Mouse (Mus musculus): Measurements from ENCODE around the gene Igsf6.

Gene Igsf6

DNA sequence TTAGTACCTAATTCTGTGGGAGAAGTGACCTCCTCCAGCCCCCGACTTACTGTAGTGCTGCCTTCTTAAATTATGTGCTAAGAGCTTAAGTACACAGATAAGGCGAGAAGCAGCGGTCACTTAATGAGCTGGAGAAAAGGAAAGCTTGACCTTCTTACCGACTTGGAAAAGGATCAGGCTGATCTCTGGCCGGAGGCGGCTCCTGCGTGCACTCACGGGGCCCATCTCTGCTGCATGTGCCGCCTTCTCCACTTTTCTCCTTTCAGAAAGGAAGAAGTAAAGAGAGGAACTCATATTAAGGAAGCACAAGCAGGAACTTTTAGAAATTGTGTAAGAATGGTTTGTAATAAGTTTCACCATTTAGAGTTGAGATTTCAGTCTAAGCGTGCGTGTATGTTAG lies at the start of gene Igsf6:
Gene Igsf6, minus strand, starts transcription at position 292 of the 400 bp plus-strand sequence.
- DNase-seq (ENCODE audit: low spot score in 2 of 2) = no peak

- DNase-seq (ENCODE audit: low spot score in 2 of 2) = peak; percentile 85 to 90
These were observed 45.9 kb upstream of the Igsf6 start for GRCm38 (mm10) chr7:121120143-121120818.

DNA sequence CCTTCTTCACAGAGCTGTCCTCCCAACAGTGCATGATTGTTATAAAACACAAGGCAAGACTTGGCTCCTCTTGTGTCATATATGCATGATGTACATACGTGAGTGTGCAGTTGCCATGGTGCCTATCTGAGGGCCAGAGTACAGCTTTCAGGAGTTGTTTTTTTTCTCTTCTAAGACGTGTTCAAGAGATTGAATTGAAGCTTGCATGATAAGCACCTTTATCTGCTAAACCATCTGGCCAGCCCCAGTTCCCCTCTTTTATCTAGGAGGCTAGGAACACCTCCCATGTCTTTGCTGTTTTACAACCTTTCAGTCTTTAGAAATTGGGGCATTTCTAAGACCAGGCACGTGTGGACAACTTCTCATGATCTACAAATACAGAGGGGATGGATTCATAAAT lies 37.4 kb upstream of the Igsf6 start:
- no peak for DNase-seq (ENCODE audit: low spot score in 2 of 2)

DNA sequence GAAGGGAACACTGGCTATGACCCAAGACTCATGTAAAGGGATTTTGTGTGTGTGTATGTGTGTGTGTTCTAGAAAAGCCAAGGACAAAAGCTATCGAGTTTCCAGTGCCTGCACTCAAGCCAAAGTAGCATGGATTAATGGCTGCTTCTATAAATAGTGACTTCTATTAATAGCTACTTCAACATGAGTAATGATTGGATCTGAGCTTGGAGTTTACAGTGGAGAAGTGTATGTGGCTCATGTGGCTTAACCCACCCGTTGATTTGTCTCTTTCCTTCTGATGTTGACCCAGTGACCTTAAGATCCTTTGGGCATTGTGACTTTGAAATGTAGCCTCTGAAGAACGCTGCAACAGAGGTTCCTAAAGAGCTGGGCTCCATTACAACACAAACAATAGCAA lies 36.9 kb upstream of the Igsf6 start:
- no peak for DNase-seq (ENCODE audit: low spot score in 2 of 2)

DNA sequence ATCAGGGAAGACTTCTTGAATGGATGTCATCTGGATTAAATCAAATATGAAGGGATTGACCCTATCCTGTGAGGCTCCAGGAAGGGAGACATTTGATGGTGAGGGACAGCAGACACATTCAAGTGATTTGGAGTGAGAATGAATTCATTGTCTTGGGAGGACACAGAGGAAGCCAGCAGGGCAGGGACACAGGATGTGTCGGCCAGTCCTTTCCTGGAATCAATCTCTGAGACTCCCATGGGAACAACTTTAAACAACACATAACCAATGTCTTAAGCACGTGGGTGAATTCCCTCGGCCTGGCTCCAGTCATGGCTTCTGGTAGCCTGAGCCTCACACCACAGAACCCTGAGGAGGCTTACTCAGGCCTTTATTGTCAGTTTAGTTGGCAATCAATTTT lies 33.5 kb upstream of the Igsf6 start:
- no peak for DNase-seq (ENCODE audit: low spot score in 2 of 2)

DNA sequence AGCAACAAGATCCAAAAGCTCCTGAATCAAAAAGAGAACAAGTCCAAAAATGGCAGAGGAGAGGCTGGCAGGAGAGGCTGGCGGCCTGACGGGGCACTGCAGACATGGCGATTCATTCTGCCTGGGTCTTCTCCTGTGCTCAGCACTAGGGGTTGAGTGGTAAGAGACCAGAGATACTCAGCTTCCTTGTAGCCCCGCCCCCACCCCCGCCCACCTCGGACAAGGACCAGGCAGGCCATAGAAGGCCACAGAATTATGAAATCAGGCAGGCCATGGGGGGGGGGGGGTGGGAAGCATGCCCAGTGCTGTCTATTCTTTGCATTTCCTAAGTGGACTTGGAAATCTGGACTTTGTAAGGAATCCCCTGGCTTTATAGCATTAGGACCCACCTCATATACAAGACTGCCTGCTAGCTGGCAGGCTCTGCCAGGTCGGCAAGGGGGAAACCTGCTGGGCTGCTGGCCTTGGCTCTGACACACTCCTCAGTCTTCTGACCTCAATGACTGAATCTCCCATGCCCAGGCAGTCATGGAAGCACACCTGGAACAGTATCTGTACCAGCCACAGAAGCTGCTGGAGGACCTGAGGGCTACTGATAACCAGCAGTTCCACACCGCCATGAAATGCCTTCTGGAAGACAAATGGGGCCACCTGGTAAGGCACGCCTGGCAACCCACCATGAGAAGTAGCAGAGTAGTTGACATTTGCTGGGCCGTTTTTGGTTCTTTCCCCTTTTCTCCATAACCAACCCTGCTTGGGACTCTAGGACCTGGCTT lies 24.4 kb upstream of the Igsf6 start:
- no peak for DNase-seq (ENCODE audit: low spot score in 2 of 2)

GRCm38 (mm10) chr7:121093026-121093425 lies 18.7 kb upstream of the Igsf6 start:
- DNase-seq (ENCODE audit: low spot score in 2 of 2) = no peak

DNA sequence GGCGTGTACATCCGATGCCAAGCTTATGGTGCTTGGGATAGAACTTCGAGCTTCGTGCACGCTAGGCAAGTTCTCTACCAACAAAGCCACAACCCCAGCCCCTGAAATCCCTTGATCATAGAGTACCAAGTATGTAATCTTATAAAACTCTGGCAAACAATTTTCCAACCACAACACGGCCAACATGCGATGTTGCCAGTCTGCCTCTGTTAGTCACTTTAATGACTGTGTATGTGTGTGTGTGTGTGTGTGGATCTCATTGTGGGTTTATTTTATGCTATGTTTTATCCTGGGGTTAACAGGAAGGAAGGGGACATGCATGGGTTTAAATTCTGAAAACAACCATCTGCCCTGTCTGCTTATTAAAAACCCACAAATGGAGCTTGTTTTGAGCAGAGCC lies 16.4 kb upstream of the Igsf6 start:
- no peak for DNase-seq (ENCODE audit: low spot score in 2 of 2)

GRCm38 (mm10) chr7:121088745-121089144 lies 14.4 kb upstream of the Igsf6 start:
- DNase-seq (ENCODE audit: low spot score in 2 of 2) = no peak

DNA sequence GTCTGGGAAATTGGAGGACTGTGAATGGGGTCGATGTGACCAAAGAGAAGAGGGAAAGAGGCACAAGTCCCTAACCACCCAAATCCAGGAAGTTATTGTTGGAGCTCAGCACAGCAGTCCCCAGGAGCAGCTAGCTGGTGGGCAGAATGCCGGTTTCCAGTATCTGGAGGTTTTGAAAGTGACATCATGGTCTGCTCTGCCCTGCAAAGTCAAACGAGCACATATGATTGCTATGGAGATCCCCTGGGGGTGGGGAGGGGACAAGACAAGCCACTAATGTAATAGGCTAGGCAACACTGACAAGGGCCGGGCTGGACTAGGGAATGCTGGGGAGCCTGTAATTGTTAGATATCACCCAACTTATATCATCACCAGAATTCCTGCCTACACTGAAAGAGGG lies 11.1 kb upstream of the Igsf6 start:
- DNase-seq (ENCODE audit: low spot score in 2 of 2) = no peak

DNA sequence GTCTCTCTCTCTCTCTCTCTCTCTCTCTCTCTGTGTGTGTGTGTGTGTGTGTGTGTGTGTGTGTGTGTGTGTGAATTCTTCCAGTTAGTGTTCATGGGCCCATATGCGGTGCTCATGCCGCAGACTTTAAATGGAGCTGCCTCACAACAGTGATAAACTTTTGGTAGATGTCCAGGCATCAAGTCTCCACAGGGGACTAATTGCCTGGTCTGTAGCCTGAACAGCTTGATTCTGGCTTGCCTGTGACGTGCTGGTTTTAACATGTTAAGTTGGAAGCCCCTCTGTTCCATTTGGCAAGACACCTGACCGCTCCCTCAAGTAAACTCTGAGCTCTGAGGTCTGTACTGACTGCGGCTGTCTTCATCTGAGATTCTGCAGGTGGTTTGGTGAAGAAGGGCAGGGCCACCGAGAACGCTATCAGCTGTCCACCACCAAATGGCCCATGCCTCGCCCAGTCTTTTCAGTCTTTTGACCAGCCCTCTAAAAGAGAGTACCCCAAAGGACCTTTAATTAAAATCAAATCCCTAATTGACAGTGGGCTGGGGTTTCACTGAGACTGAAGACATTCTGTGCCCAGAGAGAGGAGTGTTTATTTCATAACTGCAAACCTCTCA lies 10.6 kb upstream of the Igsf6 start:
- DNase-seq (ENCODE audit: low spot score in 2 of 2) = no peak

DNA sequence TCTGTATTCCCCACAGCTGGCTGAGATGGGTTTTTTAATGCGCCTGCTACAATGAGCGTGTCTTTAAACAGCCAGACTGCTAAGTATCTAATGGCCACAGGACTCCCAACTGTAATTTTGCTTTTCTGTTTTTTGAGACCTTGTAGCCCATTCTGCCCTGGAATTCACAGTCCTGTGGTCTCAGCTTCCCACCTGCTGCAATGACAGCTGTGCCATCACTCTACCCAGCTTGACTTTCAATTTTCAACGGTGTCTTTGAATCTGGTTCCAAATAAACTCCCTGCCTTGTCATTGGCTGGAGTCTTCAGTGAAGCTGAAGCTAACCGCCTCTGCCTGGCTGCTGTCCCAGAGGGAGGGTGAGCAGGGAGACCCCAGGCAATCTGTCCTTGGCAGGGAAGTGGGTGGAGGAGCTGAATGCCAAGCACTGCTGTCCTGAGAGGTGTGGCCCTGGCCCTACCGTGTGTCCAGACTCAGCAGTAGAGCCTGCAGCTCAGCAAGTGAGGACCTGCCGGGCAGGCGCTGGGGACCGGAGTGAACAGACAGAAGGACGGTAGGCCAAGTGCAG lies 8.7 kb upstream of the Igsf6 start:
- DNase-seq (ENCODE audit: low spot score in 2 of 2) = peak; percentile 34 to 72

DNA sequence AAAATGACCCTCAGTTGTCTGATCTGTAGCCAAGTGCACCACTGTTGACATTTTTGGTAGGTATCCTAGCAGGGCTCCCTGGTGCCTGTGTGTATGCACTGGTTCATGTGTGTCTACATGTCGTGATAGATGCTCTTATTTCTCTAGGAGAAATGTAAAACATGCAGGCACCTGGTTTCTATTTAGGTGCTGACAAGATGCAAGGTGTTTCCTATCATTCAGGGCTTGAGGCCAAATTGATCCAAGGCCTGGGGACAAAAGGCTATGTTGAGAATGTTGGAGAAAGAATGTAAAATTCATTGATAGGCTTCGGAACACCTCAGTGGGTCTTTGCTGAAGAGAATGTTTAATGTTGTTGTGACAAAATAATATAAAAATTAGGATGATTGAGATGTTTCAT lies 7.4 kb upstream of the Igsf6 start:
- DNase-seq (ENCODE audit: low spot score in 2 of 2) = no peak

DNA sequence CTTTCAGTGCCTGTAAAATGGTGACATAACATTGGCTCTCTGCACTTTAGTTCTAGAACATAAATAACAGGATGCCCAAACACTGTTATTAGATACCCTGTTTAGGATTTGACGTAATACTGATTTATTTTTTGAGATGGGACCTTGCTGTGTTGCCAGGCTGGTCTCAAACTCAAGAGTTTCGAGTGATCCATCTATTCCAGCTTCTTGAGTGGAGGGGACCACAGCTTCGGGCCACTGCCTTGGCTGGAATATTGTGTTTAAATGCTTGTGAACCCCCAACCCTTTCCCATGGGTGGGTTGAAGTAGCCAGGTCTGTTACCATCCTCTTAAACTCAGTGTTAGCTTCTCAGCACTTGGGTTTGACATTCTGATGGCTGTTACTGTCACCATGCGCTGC lies 7.0 kb upstream of the Igsf6 start, which contains the start of gene Otoa:
Gene Otoa, plus strand, starts transcription at position 301 of the 400 bp plus-strand sequence.
- no peak for DNase-seq (ENCODE audit: low spot score in 2 of 2)

GRCm38 (mm10) chr7:121077829-121078228 lies 3.5 kb upstream of the Igsf6 start:
- DNase-seq (ENCODE audit: low spot score in 2 of 2) = peak; percentile 46 to 70

DNA sequence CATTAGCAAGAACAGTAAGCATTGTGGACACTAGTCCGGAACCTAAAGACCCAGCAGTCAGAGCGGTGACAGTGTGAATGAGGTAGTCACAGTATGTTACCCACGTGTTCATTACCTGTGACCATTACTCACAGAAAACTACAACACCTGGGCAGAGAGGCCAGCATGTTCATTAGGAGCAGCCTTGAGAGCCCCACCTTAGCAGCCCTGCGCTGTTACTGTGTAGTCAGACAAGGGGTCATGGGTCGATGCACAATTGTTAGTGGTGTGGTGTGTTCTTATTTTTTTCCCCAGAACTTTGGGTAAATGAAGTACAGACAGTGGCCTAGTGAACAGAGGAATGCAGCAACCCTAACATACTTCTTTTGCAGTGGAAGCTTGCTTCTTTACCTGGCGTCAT lies 2.9 kb upstream of the Igsf6 start:
- DNase-seq (ENCODE audit: low spot score in 2 of 2) = no peak

DNA sequence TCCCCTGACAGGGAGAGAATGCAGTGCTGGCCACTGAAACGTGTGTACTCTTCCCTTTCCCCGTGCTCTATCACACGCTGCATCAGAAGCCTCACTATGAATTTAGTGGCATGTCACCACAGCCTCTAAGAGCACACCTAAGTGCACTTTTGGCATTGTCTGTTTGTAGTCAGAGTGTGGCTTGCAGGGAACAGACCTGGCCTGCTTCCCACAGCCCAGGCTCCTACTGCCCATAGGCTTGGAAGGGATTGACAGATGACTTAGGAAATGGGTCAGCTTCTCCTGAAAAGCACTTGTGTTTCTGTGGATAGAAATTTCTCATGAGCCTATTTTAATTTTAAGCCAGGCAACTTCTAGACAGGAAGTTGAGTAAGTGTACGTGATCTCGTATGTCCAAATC lies 1.0 kb upstream of the Igsf6 start:
- DNase-seq (ENCODE audit: low spot score in 2 of 2) = no peak

DNA sequence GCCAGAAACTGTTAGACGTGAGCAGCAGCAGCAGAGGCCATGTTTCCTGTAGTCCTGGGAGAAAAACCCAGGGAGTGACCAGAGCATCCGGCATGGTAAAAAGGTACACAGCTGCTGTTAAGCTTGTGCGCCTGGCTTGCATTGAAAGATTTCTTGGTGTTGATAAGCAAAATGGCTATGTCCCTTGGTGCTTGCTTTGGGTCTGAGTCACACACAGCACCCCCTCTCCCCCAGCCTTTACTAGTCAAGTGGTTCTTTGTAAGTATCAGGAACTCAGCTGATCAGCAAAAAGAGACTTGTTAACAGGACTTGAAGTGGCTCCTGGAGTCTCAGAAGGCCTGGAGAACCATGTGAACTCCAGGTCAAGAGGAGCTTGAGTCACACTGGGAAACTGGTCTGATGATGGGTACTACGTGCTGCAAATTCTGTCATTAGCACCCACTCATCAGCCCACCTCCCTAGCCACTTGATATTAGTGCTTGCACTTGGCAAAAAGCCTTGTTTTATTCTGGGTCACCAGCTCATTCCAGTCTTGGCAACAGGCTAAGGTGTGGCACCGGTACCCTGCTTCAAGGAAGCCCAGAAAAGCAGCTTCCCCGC lies 529 bp upstream of the Igsf6 start:
- no peak for DNase-seq (ENCODE audit: low spot score in 2 of 2)

GRCm38 (mm10) chr7:121072506-121072905 lies 1.9 kb downstream of the Igsf6 start:
- no peak for DNase-seq (ENCODE audit: low spot score in 2 of 2)

DNA sequence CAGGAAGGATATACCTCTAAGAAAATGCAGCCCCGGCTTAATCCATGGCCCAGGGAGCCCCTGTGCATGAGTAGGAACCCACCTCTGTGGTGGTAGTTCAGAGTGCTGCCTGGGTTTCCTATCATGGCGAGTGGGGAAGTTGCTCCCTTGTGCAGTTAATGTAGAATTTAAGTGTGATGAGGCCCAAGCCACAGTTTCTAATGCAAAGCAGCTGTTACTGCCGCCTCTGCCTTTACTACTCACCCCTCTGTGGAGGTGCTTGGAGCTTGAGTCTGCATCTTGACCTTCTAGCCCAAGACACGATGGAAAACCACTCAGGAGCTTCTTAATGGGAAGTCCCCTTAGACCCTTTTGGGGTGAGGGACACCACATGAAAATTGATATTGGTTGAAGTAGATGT lies 3.1 kb downstream of the Igsf6 start:
- no peak for DNase-seq (ENCODE audit: low spot score in 2 of 2)

GRCm38 (mm10) chr7:121064309-121064708 lies 10.1 kb downstream of the Igsf6 start:
- no peak for DNase-seq (ENCODE audit: low spot score in 2 of 2)

Measured in cerebellum, postnatal 4 days (tissue).